Mouse (Mus musculus) heart, embryonic 11.5 days (tissue): ENCODE measurements around the gene Psmd8. TPM values are rescaled to one million over a fixed set of nuclear protein-coding genes. Genes with fewer than 3 reads are reported as not detected.
"Not testable (repeated sequence)": the region's sequence is repeated elsewhere in the genome, so short reads cannot be mapped to it uniquely, and the experiment has no call there.

Experiments
- ATAC-seq: fragments of 200-750 bp; cut with Nextera tagmentation; replicated peaks from 2 replicates; pipeline ENCODE4 v1.8.0; 2017; ENCODE audit warnings: moderate library complexity; ENCODE audit not compliant: insufficient number of reproducible peaks, low FRiP score, low TSS enrichment
- H3K27ac ChIP-seq: fragments of 300-500 bp; sonication (generic); 2 replicates; pipeline ENCODE4 v1.5.1; 2014; ENCODE audit warnings: mild to moderate bottlenecking, low read depth, low read length
- H3K27me3 ChIP-seq: fragments of 300-500 bp; sonication (generic); 2 replicates; pipeline ENCODE4 v1.6.1; 2014; ENCODE audit warnings: mild to moderate bottlenecking, low read length, mixed read lengths; ENCODE audit not compliant: control insufficient read depth, insufficient read depth
- H3K36me3 ChIP-seq: fragments of 300-500 bp; sonication (generic); 2 replicates; pipeline ENCODE4 v1.6.1; 2014; ENCODE audit warnings: mild to moderate bottlenecking, low read length, moderate library complexity, mixed read lengths; ENCODE audit not compliant: control insufficient read depth, insufficient read depth
- H3K4me1 ChIP-seq: fragments of 300-500 bp; sonication (generic); 2 replicates; pipeline ENCODE4 v1.6.1; 2014; ENCODE audit warnings: low read length; ENCODE audit not compliant: control insufficient read depth, insufficient read depth
- H3K4me2 ChIP-seq: fragments of 300-500 bp; sonication (generic); 2 replicates; pipeline ENCODE4 v1.6.1; 2014; ENCODE audit warnings: mild to moderate bottlenecking, moderate library complexity
- H3K4me3 ChIP-seq: fragments of 300-500 bp; sonication (generic); 2 replicates; pipeline ENCODE4 v1.5.1; 2014; ENCODE audit warnings: low read depth, low read length
- H3K9ac ChIP-seq: fragments of 300-500 bp; sonication (generic); 2 replicates; pipeline ENCODE4 v1.6.1; 2014; ENCODE audit warnings: mild to moderate bottlenecking, low read depth, low read length, moderate library complexity
- H3K9me3 ChIP-seq: fragments of 300-500 bp; sonication (generic); replicated peaks from 2 replicates; pipeline ENCODE4 v1.6.1; 2016; ENCODE audit warnings: low read length; ENCODE audit not compliant: control insufficient read depth
- WGBS: fragments of 180-500 bp; shearing (Covaris S2); extraction: QIAGEN DNeasy Blood & Tissue Kit; methylation state at CpG from one replicate; pipeline ENCODE4 v1.1.7; 2014; ENCODE audit not compliant: insufficient replicate concordance; 5-methylcytosine and 5-hydroxymethylcytosine counted together
- polyA plus RNA-seq: library from polyadenylated mRNA; unstranded; fragments of >200 nt; fragmentation: Nextera tagmentation; extraction: Ambion mirVana; gene quantifications from 2 replicates; pipeline ENCODE4 v1.2.1, GENCODE M21; 2014

Gene Psmd8
- polyA plus RNA-seq, 1 experiment from 2014 or later, result 235 TPM

DNA sequence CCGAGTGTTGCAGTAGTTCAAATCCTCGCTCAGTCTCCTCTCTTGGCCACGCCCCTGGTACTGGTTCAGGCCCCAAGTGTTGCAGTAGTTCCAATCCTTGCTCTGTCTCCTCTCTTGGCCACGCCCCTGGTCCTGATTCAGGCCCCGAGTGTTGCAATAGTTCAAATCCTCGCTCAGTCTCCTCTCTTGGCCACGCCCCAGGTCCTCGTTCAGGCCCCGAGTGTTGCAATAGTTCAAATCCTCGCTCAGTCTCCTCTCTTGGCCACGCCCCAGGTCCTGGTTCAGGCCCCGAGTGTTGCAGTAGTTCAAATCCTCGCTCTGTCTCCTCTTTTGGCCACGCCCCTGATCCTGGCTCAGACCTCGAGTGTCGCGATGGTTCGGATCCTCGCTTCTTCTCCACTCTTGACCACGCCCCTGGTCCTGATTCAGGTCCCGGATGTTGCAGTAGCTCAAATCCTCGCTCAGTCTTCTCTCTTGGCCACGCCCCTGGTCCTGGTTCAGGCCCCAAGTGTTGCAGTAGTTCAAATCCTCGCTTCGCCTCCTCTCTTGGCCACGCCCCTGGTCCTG lies 31.8 kb upstream of the Psmd8 start:
- H3K4me3 ChIP-seq, result peak overlapping the region; percentile 44; the same call in 1 of the 2 replicates
- 12% methylated on average over 26 of the region's 26 CpGs for WGBS

GRCm38 (mm10) chr7:29211415-29212198 lies 31.1 kb upstream of the Psmd8 start:
- ATAC-seq, result peak; percentile 73
- 3% methylated on average over 34 of the region's 34 CpGs for WGBS
- Histone ChIP-seq H3K36me3 (no peaks in the 10 kb centered on the region), H3K9me3 (peaks cover under 1% of the 10 kb centered on the region; the same call in 1 of the 2 replicates), H3K27me3 (peaks cover 8% of the 10 kb centered on the region), H3K4me3 (peak overlapping the region; percentile 44), H3K4me2 (peak overlapping the region; percentile 65), H3K4me1 (no peaks in the 10 kb centered on the region), H3K9ac (peak overlapping the region; percentile 18; the same call in 1 of the 2 replicates), H3K27ac (peak overlapping the region; percentile 32)

More for the DNA sequence above, 31.8 kb upstream of the Psmd8 start:
- Histone ChIP-seq H3K27me3 (peaks cover 8% of the 10 kb centered on the region), H3K27ac (no peak overlapping the region), H3K9me3 (peaks cover 3% of the 10 kb centered on the region; the same call in 1 of the 2 replicates), H3K9ac (no peak overlapping the region), H3K4me2 (peak overlapping the region; percentile 65), H3K4me1 (no peaks in the 10 kb centered on the region), H3K36me3 (no peaks in the 10 kb centered on the region)
- ATAC-seq, result no peak

- peak overlapping the region; percentile 65 for H3K4me2 ChIP-seq
- H3K27ac ChIP-seq, result peak overlapping the region; percentile 32
- peak; percentile 33; the same call in 1 of the 2 replicates for ATAC-seq
- H3K4me3 ChIP-seq, result peak overlapping the region; percentile 44
- H3K36me3 ChIP-seq, H3K9ac ChIP-seq, H3K9me3 ChIP-seq, H3K4me1 ChIP-seq, H3K27me3 ChIP-seq: not testable (repeated sequence)
- 14% methylated on average over 15 of the region's 15 CpGs for WGBS
These were observed 30.5 kb upstream of the Psmd8 start for GRCm38 (mm10) chr7:29211013-29211412.

GRCm38 (mm10) chr7:29202577-29202976 lies 22.1 kb upstream of the Psmd8 start:
- Histone ChIP-seq H3K4me3 (no peak overlapping the region), H3K9ac (no peak overlapping the region), H3K4me1 (no peaks in the 10 kb centered on the region), H3K27me3 (no peaks in the 10 kb centered on the region), H3K27ac (no peak overlapping the region), H3K9me3 (no peaks in the 10 kb centered on the region), H3K36me3 (no peaks in the 10 kb centered on the region), H3K4me2 (no peak overlapping the region)
- no peak for ATAC-seq
- WGBS, result 76% methylated on average over 6 of the region's 6 CpGs

GRCm38 (mm10) chr7:29194230-29194629 lies 13.7 kb upstream of the Psmd8 start:
- H3K27ac ChIP-seq, H3K4me3 ChIP-seq, H3K9ac ChIP-seq, H3K9me3 ChIP-seq, H3K27me3 ChIP-seq, ATAC-seq, H3K36me3 ChIP-seq, H3K4me2 ChIP-seq, H3K4me1 ChIP-seq: not testable (repeated sequence)
- WGBS, result 100% methylated on average over 1 of the region's 1 CpGs

DNA sequence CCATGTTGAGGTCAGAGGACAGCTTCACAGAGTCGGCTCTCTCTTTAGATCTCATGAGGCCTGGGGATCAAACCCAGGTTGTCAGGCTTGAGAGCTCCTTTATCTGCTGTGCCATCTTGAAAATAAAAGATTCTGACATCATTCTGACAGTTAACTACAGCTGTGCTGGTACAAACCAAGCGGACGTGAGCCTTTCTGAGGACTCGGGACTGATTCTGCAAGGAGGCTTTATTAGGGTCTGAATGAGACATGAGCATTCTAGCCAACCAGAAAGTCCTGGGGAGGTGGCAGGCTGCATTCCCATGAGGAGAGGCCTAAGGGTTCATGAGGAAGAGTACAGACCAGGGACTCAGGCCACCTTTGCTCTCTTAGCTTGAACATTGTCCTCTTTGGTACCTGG lies 822 bp upstream of the Psmd8 start:
- not testable (repeated sequence) for H3K27me3 ChIP-seq, H3K36me3 ChIP-seq, H3K4me2 ChIP-seq, H3K9ac ChIP-seq, H3K4me3 ChIP-seq, H3K27ac ChIP-seq, ATAC-seq, H3K9me3 ChIP-seq
- 90% methylated on average over 4 of the region's 4 CpGs for WGBS
- peaks cover 12% of the 10 kb centered on the region for H3K4me1 ChIP-seq

DNA sequence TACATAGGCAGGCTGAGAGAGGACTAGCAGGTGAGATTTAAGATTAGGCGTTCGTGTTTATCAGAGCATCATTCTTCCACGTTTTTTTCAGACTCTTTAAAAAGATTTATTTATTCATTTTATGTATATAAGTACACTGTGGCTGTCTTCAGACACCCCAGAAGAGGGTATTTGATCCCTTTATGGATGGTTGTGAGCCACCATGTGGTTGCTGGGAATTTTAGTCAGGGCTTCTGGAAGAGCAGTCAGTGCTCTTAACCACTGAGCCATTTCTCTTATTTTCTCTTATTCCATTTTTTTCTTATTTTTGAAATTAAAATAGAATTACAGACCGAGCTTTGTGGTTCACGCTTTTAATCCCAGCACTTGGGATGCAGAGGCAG lies 344 bp upstream of the Psmd8 start:
- H3K27ac ChIP-seq, result no peak overlapping the region
- H3K4me2 ChIP-seq, result peak overlapping the region; percentile 90
- H3K4me3 ChIP-seq, result peak overlapping the region; percentile 91; the same call in 1 of the 2 replicates
- H3K4me1 ChIP-seq, result peaks cover 12% of the 10 kb centered on the region
- no peak for ATAC-seq
- no peaks in the 10 kb centered on the region for H3K27me3 ChIP-seq
- 39% methylated on average over 5 of the region's 5 CpGs for WGBS
- H3K9me3 ChIP-seq, result no peaks in the 10 kb centered on the region
- H3K9ac ChIP-seq, result no peak overlapping the region
- H3K36me3 ChIP-seq, result peaks cover 7% of the 10 kb centered on the region

DNA sequence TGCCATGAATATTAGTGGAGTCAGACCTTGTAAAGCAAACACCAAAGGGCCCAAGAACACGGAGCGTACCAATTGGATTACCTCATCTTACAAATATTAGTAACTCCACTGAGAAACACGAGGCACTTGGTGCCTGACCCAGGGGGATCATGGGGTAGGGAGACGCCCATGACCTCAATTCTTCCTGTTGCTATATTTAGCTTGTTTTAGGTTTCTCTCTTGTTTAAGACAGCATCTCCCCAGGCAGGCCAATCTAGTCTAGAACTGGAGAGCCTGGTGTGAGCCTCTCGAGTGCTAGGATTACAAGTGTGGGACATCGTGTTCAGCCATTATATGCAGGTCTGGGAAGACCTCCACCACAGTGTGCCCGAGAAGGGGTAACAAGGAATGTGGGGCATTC lies 1.2 kb downstream of the Psmd8 start:
- H3K27ac ChIP-seq, result no peak overlapping the region
- H3K9ac ChIP-seq, result peak overlapping the region; percentile 92; the same call in 1 of the 2 replicates
- 34% methylated on average over 7 of the region's 7 CpGs for WGBS
- peaks cover 12% of the 10 kb centered on the region for H3K4me1 ChIP-seq
- peaks cover 20% of the 10 kb centered on the region for H3K36me3 ChIP-seq
- peak overlapping the region; percentile 91 for H3K4me3 ChIP-seq
- no peaks in the 10 kb centered on the region for H3K9me3 ChIP-seq
- ATAC-seq, result no peak
- no peaks in the 10 kb centered on the region for H3K27me3 ChIP-seq
- peak overlapping the region; percentile 90 for H3K4me2 ChIP-seq
